Mouse (Mus musculus) thymus, adult 2 months (tissue): ENCODE measurements around the gene Begain.

Experiments used
- CTCF ChIP-seq: fragments of 200-500 bp; IDR thresholded peaks from 2 replicates; pipeline ENCODE4 v1.5.1; 2012; ENCODE audit warnings: mild to moderate bottlenecking, control low read depth, low read length, moderate library complexity, borderline replicate concordance; ENCODE audit not compliant: control insufficient read depth, poor library complexity, insufficient read depth; ENCODE audit errors: extremely low read depth
- POLR2A ChIP-seq: fragments of 200-500 bp; IDR thresholded peaks from 2 replicates; pipeline ENCODE4 v1.6.1; 2012; ENCODE audit warnings: mild to moderate bottlenecking, low read length, control low read depth, moderate library complexity; ENCODE audit not compliant: control insufficient read depth, poor library complexity, insufficient read depth; ENCODE audit errors: extremely low read depth

GRCm38 (mm10) chr12:109038179-109038819, 29.7 kb downstream of the Begain start:
- TF ChIP-seq CTCF (no peak), POLR2A (no peak)
